17 mouse cellular contexts compared by ENCODE assay signal in genomic region chr5:38812386-38812785, GRCm38 (mm10).
DNase-seq lines count a peak whose midpoint lies in the region; ATAC-seq and TF ChIP-seq lines count a peak whose summit lies in the region.
"Had no signal": no experiment of that assay in that cellular context is flagged by ENCODE, and none has a peak within 500 bp of the region (broad histone marks: within the 10 kb centered on the region; RNA-seq: fewer than 3 reads in every experiment).

No protein-coding gene starts in this region.

- H3K36me3 ChIP-seq in kidney, adult 2 months (ENCODE audit: control insufficient read depth, insufficient read depth, low read length), result no peaks in the 10 kb centered on the region
- H3K36me3 ChIP-seq in embryonic facial prominence, embryonic 13.5 days, result no peaks in the 10 kb centered on the region
- H3K36me3 ChIP-seq in forebrain, postnatal 0 days (ENCODE audit: insufficient read depth), result no peaks in the 10 kb centered on the region
- H3K36me3 ChIP-seq in liver, embryonic 11.5 days (ENCODE audit: control insufficient read depth, insufficient read depth, low read length), result no peaks in the 10 kb centered on the region
- H3K36me3 ChIP-seq: embryonic facial prominence, embryonic 12.5 days; heart, embryonic 13.5 days; lung, embryonic 15.5 days; neural tube, embryonic 12.5 days; stomach, embryonic 15.5 days had no signal

- no peak for TF ChIP-seq CTCF in kidney, adult 2 months (conservative IDR thresholded peaks at IDR 0.05; ENCODE audit: insufficient read depth, insufficient read length, low read depth, low read length)
- TF ChIP-seq CTCF in forebrain, postnatal 0 days (IDR thresholded peaks at IDR 0.05; ENCODE audit: low read depth), result no peak

- TF ChIP-seq POLR2A in kidney, adult 2 months (IDR thresholded peaks at IDR 0.05; ENCODE audit: low read depth, low read length), result no peak

- peak; percentile 5 for DNase-seq in kidney, adult 2 months
- DNase-seq in kidney, postnatal 10 days, result no peak
- peak; percentile 20 for DNase-seq in Muller cell, postnatal 12 days (ENCODE audit: inconsistent ontology term)
- peak; percentile 20 for DNase-seq in forebrain, postnatal 0 days
- no peak for DNase-seq in adrenal gland, postnatal 14 days
- DNase-seq in liver, embryonic 11.5 days (ENCODE audit: low spot score), result no peak
- no peak for DNase-seq in urinary bladder, postnatal 25 days (ENCODE audit: low spot score)
- DNase-seq: cerebellum, adult 9-11 months; heart, postnatal 4 days; liver had no signal

- H3K4me1 ChIP-seq in kidney, adult 2 months (ENCODE audit: control insufficient read depth, insufficient read depth, low read length), result peaks cover 5% of the 10 kb centered on the region; the same call in 1 of the 2 replicates
- H3K4me1 ChIP-seq in embryonic facial prominence, embryonic 13.5 days, result peaks cover 23% of the 10 kb centered on the region
- 0 out of 2 replicates have a peak, but pooled peaks cover 12% of the 10 kb centered on the region for H3K4me1 ChIP-seq in forebrain, postnatal 0 days (ENCODE audit: insufficient read depth)
- no peaks in the 10 kb centered on the region for H3K4me1 ChIP-seq in liver, embryonic 11.5 days (replicated peaks; ENCODE audit: control insufficient read depth, insufficient read depth, low read length)
- H3K4me1 ChIP-seq: heart, embryonic 13.5 days; lung, embryonic 15.5 days; stomach, embryonic 15.5 days had no signal

- H3K9ac ChIP-seq in embryonic facial prominence, embryonic 13.5 days, result no peak overlapping the region
- H3K9ac ChIP-seq in forebrain, postnatal 0 days, result no peak overlapping the region
- no peak overlapping the region for H3K9ac ChIP-seq in liver, embryonic 11.5 days (ENCODE audit: low read depth, low read length)
- H3K9ac ChIP-seq: embryonic facial prominence, embryonic 12.5 days; heart, embryonic 13.5 days; lung, embryonic 15.5 days; neural tube, embryonic 12.5 days; stomach, embryonic 15.5 days had no signal

- H3K27me3 ChIP-seq in kidney, adult 2 months (replicated peaks; ENCODE audit: control insufficient read depth, insufficient read depth, low read length), result no peaks in the 10 kb centered on the region
- no peaks in the 10 kb centered on the region for H3K27me3 ChIP-seq in embryonic facial prominence, embryonic 13.5 days
- H3K27me3 ChIP-seq in forebrain, postnatal 0 days (ENCODE audit: insufficient read depth, low read length), result no peaks in the 10 kb centered on the region
- H3K27me3 ChIP-seq in liver, embryonic 11.5 days (replicated peaks; ENCODE audit: control insufficient read depth, insufficient read depth, low read length), result no peaks in the 10 kb centered on the region
- H3K27me3 ChIP-seq: embryonic facial prominence, embryonic 12.5 days; heart, embryonic 13.5 days; lung, embryonic 15.5 days; neural tube, embryonic 12.5 days; stomach, embryonic 15.5 days had no signal

- H3K9me3 ChIP-seq in embryonic facial prominence, embryonic 13.5 days, result no peaks in the 10 kb centered on the region
- no peaks in the 10 kb centered on the region for H3K9me3 ChIP-seq in forebrain, postnatal 0 days (ENCODE audit: low read length)
- H3K9me3 ChIP-seq in liver, embryonic 11.5 days (ENCODE audit: control insufficient read depth, low read length), result no peaks in the 10 kb centered on the region
- H3K9me3 ChIP-seq: embryonic facial prominence, embryonic 12.5 days; heart, embryonic 13.5 days; lung, embryonic 15.5 days; neural tube, embryonic 12.5 days; stomach, embryonic 15.5 days had no signal

- peak overlapping the region; percentile 20 for H3K4me2 ChIP-seq in embryonic facial prominence, embryonic 13.5 days
- peak overlapping the region; percentile 30; the same call in 1 of the 2 replicates for H3K4me2 ChIP-seq in forebrain, postnatal 0 days (ENCODE audit: low read depth)
- H3K4me2 ChIP-seq in liver, embryonic 11.5 days, result no peak overlapping the region
- H3K4me2 ChIP-seq: embryonic facial prominence, embryonic 12.5 days; heart, embryonic 13.5 days; lung, embryonic 15.5 days; neural tube, embryonic 12.5 days; stomach, embryonic 15.5 days had no signal

- H3K27ac ChIP-seq in kidney, adult 2 months (ENCODE audit: insufficient read depth, low read depth, low read length), result no peak overlapping the region
- H3K27ac ChIP-seq in embryonic facial prominence, embryonic 13.5 days, result no peak overlapping the region
- no peak overlapping the region for H3K27ac ChIP-seq in forebrain, postnatal 0 days (ENCODE audit: low read depth, low read length)
- H3K27ac ChIP-seq in liver, embryonic 11.5 days (ENCODE audit: low read depth, low read length), result no peak overlapping the region
- H3K27ac ChIP-seq: heart, embryonic 13.5 days; lung, embryonic 15.5 days; neural tube, embryonic 12.5 days; stomach, embryonic 15.5 days had no signal

- no peak for ATAC-seq in embryonic facial prominence, embryonic 13.5 days (ENCODE audit: insufficient number of reproducible peaks, insufficient read depth, low FRiP score, low TSS enrichment, low read depth)
- ATAC-seq in forebrain, postnatal 0 days, result no peak
- no peak for ATAC-seq in liver, embryonic 11.5 days (replicated peaks; ENCODE audit: low FRiP score)
- ATAC-seq: midbrain, embryonic 16.5 days had no signal

- 17% methylated on average over 7 of the region's 7 CpGs for WGBS in kidney, adult 2 months
- 49% methylated on average over 7 of the region's 7 CpGs for WGBS in embryonic facial prominence, embryonic 13.5 days
- 23% methylated on average over 7 of the region's 7 CpGs for WGBS in forebrain, postnatal 0 days
- 70% methylated on average over 7 of the region's 7 CpGs for WGBS in liver, embryonic 11.5 days

- H3K4me3 ChIP-seq in kidney, adult 2 months (ENCODE audit: insufficient read depth, low read depth, low read length), result no peak overlapping the region
- no peak overlapping the region for H3K4me3 ChIP-seq in embryonic facial prominence, embryonic 13.5 days
- H3K4me3 ChIP-seq in forebrain, postnatal 0 days (ENCODE audit: low read depth, low read length), result no peak overlapping the region
- no peak overlapping the region for H3K4me3 ChIP-seq in liver, embryonic 11.5 days (ENCODE audit: low read depth, low read length)
- H3K4me3 ChIP-seq: embryonic facial prominence, embryonic 12.5 days; heart, embryonic 13.5 days; lung, embryonic 15.5 days; neural tube, embryonic 12.5 days; stomach, embryonic 15.5 days had no signal

Comparison
In these comparisons a context has a peak if more than half of its experiments do, and no peak if none do; other contexts are left out.
1. DNase-seq: peak in kidney, adult 2 months (single experiment), Muller cell, postnatal 12 days (single experiment) and forebrain, postnatal 0 days (single experiment); none in kidney, postnatal 10 days (single experiment), adrenal gland, postnatal 14 days (single experiment), liver, embryonic 11.5 days (single experiment) and urinary bladder, postnatal 25 days (single experiment).